Mouse (Mus musculus) ovary, postnatal 10 days (tissue): ENCODE results near the gene Sult1e1.

Experiments
- DNase-seq: peaks from one replicate; pipeline ENCODE4 v3.0.0; 2022; ENCODE audit warnings: low spot score

Sult1e1 gene

DNA sequence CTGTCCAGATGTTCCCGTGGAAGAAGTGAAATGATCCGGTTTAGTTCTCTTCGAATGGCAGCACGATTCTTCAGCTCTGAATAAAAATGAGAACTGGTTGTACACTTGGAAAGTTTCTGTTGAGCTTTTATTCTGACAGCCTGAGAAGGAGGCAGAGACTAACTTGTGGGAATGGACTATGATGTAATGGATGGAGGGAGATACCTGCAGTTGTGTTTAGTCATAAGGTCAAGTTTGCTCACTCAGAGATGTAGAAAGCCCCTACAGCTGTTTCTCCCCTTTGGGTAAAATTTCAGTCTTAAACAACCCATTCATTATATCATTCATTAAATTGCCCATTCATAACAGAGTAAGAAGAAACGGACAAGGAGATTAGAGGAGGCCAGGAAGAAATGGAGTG lies at the start of gene Sult1e1:
Gene Sult1e1, minus strand, starts transcription at position 101 of the 400 bp plus-strand sequence.
- DNase-seq: no peak

DNA sequence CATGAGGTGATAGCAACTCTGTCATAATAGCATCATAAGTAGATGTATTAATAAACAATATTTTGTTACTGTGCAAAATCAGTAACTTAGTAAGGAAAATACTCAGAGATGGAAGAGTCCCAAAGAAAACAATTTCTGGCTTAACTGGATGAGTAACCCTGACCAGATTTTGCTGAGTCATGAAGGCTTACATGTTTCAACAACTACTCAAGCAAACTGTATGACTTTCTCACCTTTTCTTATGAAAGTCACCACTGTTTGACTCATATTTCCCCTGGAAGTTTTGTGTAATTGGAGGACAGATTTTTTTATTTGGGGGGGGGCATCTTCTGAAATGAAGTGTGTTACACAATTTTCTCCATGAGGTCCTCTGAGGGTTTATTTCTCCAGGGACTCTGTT lies 31.3 kb upstream of the Sult1e1 start:
- no peak for DNase-seq

DNA sequence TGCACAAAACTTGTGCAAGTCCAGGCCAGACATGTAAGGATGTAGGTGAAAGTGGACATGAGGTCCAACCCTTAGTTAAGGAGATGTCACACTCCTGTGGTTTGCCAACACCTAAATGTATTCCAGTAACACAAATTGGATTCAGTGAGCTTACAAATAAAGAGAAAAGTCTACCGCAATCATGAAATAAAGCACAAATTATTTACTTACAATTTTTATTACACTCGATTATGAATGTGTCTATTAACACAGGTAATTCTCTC lies 23.7 kb upstream of the Sult1e1 start:
- DNase-seq: no peak

DNA sequence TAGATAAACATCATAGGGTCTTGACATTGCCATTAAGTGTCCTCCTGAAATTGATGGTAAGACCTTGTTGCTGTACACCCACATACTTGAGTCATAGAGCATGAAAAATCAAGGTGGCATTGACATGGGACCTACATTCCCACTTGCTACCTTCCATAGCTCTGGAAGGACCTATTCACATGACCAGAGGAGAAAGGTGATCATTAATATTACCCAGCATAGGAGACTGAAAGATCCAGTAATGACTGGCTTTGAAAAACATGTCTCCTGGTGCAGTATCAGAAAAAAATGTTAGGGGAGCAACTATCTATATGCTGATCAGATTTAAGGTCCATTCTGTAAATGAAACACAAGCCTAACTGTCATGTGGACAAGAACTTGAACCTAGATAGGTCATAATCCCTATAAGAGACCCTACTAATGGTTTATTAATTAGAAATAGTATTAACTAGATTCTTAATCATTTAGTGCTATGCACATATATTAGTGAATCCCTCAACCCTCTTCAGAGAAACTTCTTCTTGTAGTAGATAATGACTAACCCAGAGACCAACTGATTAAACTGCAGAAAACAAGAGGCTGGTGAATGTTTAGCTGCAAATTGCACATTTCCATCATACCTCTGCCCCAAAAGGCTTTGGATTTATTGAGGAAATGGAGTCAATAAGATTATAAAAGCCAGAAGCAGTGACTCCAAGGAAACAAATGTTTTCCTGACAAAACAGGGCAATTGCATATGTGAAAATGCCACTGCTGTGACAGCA lies 23.2 kb upstream of the Sult1e1 start:
- no peak for DNase-seq

DNA sequence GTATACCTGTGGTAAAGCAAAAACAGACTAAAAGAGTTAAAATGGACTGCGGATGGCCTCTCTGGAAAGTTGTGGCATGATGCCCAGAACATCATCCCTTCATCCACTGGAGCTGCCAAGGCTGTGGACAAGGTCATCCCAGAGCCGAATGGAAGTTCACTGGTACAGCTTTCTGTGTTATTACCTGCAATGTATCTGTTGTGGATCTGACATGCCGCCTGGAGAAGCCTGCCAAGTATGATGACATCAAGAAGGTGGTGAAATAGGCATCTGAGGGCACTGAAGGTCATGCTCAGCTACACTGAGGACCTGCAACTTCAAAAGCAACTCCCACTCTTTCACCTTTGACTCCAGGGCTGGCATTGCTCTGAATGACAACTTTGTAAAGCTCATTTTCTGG lies 9.6 kb upstream of the Sult1e1 start:
- no peak for DNase-seq

DNA sequence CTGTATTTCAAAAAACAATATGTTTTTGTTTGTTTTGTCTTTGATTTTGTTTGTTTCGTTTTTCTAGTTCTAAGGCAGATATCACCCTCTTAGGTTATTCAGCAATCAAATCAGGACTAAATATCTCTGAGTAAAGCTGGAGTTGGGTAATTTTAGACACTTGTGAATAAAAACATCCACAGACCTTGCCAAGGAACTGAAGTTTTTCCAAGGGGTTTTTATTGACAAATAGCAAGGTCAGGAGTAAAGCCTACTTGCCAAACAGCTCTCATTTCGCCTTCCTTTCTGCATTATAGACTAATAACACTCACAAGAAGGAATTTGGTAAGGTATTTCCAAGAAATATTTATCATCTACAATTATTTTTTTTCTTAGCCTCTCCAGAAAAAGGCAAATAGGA lies 6.5 kb upstream of the Sult1e1 start:
- no peak for DNase-seq

DNA sequence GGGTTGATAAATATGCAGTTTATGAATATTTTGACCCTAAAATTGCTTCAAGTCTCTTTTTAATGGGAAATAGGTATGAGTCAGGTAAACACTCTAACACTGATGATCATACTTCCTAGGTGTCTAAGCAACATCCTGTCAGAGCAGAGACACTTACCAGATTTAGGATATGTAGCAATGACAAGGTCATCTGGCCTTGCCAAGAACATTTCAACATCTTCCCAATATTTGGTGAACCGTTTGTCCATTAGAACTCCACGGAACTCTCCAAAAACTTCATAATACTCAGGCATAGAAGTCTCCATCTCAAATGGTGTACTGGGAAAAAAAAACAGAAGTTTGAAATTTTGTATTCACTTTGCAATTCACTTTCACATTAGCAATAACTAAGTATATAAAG lies 1.5 kb downstream of the Sult1e1 start:
- no peak for DNase-seq

DNA sequence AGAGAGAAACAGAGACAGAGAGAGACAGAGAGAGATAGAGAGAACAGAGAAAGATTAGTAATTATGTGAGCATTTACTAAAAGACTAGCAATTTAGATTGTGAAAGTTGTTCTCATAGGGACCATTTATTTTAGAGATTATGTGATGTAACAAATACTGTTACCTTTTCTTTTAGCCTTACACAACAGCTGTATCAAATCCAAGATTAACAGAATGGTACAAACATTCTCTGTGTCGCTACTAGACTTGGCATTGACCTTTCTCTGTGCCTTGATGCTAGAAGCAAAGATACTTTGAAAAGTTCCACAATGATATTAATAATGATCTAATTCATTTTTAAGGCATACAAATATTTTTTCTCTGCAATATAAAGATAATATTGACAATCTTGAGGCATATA lies 11.0 kb downstream of the Sult1e1 start:
- DNase-seq: no peak

DNA sequence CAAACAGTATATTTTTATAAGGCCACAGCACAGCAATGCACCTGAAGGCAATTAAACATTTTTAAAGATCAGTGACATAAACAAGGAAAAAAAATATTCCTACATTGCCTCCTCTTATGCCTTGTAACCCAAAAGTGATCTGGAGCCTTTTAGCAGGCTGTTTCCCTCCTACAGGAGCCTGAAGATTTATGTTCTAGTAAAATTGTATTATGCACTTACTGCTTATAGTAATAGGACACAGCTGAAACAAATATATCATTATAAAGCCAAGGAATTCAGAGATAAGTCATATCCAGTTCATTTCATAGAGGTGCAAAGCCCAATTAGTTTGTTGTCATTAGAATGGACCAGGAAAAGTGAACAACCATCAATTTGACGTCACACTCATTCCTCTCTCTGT lies 17.2 kb downstream of the Sult1e1 start:
- no peak for DNase-seq

DNA sequence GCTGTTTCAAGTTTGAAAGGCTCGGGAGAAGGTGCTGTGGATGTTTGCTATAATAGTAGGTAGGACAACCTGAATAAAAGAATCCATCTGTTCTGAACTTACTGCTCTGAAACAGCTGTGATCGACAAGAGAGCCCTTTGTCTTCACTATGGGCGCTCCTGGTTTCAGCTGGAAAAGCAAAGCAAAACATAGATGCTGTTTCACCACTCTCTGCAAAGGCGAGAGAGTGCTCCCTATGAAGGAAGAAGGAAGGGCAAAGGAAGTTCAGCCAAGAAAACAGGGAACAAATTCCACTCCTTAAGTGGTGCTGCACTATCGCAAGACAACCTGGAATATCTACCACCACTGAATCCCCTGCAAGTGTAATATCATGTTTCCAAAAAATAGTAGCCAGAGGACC lies 17.9 kb downstream of the Sult1e1 start:
- no peak for DNase-seq

DNA sequence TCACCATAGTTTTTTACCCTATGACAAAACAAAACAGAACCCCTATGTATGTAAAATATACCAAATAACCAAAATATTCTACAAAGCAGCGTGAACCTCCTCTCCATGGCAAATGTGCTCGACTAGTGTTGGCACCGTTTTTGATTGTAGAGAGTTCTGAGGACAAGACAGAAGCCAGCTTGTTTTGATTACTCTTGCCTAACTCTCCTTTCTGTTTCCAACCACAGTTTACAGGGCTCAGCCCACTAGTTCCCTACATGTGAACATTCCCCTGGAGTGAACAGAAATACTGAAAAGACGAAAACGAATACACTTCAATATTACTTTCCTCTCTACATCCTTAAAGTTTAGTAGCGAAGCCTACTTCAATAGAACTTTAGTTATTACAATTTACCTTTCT lies 18.6 kb downstream of the Sult1e1 start:
- no peak for DNase-seq

DNA sequence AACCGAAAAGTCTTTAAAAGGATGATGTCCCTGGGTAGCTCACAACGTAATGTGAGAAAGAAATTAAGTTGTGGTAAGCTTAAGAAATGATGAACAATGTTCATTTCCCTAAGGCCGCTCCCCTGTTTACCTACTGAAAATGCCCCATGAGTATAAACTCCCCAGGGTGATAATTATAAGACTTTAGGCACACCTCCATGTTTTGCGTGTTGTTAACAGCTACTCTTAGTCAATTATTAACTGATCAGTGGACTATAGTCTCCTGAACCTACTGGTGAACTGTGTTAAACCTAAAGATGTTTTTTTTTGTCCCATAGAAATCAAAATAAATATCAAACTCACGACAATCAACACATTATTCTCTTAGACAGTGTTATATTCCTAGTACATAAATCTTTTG lies 22.5 kb downstream of the Sult1e1 start, which contains the start of gene Sult1d1:
Gene Sult1d1, minus strand, starts transcription at position 183 of the 400 bp plus-strand sequence.
- DNase-seq: no peak

DNA sequence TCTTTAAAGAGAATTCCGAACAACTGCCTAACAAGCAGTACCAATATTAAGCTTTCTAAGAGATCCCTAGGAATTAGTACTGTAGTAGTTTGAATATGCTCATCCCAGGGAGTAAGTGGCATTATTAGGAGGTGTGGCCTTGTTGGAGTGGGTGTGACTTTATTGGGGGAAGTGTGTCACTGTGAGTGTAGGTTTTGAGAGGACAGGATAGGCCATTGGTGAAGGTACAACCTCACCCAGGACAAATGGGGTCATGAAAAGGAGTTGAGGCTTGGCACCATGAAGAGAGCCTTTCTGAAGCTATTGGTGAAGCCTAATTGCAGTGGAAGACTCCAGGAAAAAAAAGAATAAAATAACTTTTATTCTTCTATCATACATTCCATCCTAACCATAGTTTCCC lies 24.1 kb downstream of the Sult1e1 start:
- no peak for DNase-seq

DNA sequence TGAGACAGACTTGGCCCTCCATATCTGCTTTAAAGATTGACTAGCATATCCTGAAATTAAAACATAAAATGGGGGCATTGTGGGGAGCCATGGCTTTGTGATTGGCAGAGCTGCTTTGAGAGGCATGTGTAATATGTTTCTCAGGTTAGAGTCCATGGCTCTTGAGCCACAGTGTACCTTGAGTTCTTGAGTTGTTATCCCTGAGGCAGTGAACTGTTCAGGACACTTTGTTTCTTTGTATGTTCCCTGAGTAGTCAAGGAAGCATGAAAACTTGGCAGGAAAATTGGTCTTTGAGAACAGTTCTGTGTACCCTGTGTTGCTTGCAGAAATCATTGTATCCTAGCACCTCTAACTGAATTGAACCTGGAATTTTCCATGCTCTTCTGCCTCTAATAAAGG lies 28.4 kb downstream of the Sult1e1 start:
- DNase-seq: no peak

DNA sequence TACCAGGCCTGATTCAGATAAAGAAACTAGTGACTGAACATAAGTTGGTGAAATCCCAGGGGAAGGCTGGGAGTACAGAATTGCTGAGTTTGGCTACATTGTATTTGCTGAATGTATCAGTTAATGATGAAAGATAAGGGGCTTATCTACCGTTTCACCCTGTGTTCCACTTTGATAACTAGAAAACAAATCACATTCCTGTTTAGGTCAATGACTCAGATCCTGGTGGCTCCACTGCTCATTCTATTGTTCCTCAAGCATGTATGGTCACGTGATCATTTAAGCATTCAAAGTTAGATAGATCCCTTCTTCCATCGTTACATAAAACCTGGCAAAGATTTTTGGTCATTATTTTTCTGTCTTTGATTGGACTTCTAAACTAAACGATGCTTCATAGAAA lies 28.9 kb downstream of the Sult1e1 start:
- DNase-seq: no peak

DNA sequence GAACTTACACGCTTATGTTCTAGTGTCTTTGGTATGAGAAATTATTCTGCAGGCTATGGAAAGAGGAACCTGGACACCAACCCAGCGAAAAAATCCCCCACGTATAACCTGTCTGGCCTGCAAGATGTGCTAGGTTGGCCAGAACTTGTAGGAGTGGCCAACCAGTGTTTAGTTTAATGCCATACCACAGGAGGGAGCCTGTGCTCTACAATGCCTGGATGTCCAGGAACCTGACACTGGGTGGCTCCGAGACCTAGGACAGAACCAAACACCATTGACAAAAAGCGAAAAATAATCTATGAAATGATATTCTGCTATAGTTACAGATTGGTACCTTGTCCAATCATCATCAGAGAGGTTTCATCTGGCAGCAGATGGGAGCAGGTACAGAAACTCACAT lies 31.2 kb downstream of the Sult1e1 start:
- no peak for DNase-seq

DNA sequence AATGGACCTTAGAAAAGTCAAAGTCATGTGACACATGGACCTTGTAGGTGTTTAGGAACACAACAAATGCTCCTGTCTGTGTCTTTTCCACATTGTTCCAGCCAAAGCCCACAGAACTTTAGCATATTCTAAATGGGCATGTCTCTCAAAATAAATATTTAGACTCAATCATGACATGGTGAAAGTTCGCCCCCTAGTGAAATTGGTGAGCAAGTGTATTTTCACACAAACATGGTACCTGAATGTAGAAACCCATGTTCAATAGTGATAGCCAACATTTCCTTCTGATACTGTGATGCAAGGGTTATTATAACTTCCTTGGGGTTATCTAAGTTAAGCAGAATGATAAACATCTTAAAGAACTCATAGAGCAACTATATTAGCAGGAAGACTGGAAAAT lies 40.5 kb downstream of the Sult1e1 start:
- DNase-seq: no peak

DNA sequence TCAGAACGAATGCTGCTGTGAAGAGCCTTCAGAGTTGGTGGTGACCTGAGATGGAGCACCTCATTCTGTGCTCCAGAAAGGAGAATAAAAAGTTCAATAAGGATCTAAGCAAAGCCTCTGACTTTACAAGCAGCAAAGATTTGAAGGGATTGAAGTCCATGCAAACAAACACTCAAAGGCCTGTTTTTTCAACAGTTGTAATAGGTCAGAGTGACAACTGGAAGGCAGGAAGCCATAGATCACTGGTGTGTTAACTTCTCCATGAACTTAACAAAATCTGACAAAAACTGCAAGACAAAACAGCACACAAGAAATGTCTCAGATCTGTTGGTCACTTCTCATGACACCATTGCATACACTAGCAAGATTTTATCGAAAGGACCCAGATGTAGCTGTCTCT lies 53.3 kb downstream of the Sult1e1 start, which contains the start of gene Sult1b1:
Gene Sult1b1, minus strand, starts transcription at position 85 of the 400 bp plus-strand sequence.
- DNase-seq: no peak

DNA sequence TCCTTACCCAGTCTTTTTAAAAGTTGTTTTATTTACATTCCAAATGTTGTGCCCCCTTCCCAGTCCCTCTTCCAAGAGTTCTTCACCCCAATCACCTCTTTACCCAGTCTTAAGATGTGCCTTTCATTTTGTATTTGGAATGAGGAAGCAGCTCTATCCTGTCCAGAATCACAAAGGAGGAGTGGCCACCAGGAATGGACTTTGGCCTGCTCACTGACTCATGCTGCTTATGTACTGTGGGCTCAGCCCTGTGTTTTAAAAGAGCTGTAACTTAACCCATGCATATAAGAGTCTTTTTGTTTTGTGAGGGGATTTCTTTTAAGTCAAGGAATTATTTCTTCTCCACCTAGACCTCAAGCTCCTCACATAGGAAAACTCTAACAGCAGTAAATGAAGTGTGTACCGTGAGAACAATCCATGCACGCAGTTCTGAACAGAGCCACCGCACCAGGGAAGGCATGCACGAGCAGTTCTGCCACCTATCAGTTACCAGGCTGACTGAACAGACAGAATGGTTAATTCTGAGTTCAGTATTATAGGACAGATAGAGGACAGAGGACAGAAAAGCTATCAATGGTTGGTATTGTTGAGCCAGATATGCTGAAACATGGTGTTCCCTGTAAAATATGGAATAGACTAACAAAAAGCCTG lies 55.3 kb downstream of the Sult1e1 start:
- DNase-seq: no peak

DNA sequence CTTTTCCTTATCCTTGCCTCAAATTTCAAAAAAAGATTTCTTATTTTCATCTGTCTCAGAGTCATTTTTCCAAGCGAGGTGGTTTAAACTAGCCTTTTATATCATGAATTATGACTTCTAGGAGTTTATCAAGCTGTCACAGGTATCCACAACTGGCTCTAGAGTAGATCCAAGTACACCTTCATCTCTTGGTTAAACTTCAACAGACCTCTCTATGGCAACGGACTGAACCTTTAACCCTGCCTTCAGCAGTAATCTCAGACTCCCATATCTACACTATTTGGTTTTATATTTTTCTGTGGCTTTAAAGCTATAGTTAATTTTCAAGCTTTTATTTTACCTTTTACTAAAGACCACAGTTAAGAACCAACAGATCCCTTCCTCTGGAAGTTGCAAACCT lies 59.1 kb downstream of the Sult1e1 start:
- DNase-seq: no peak
